Comparison of ENCODE assay signal across 27 mouse cellular contexts in genomic region chr13:24430215-24430614, GRCm38 (mm10).
DNase-seq lines count a peak whose midpoint lies in the region; ATAC-seq lines count a peak whose summit lies in the region.
"Had no signal": no experiment of that assay in that cellular context is flagged by ENCODE, and none has a peak within 500 bp of the region (broad histone marks: within the 10 kb centered on the region; RNA-seq: fewer than 3 reads in every experiment).

No protein-coding gene starts in this region.

- no peak overlapping the region for H3K4me3 ChIP-seq in heart, embryonic 12.5 days
- H3K4me3 ChIP-seq in heart, embryonic 15.5 days: no peak overlapping the region
- no peak overlapping the region for H3K4me3 ChIP-seq in liver, embryonic 12.5 days
- H3K4me3 ChIP-seq in liver, embryonic 11.5 days (ENCODE audit: low read depth, low read length): no peak overlapping the region
- H3K4me3 ChIP-seq: forebrain, embryonic 10.5 days; forebrain, embryonic 13.5 days; hindbrain, embryonic 10.5 days; hindbrain, embryonic 13.5 days; intestine, embryonic 15.5 days had no signal

- 32% methylated on average over 5 of the region's 5 CpGs for WGBS in heart, embryonic 12.5 days
- 31% methylated on average over 5 of the region's 5 CpGs for WGBS in heart, embryonic 15.5 days
- 53% methylated on average over 5 of the region's 5 CpGs for WGBS in liver, embryonic 12.5 days (ENCODE audit: insufficient replicate concordance)
- WGBS in liver, embryonic 11.5 days: 52% methylated on average over 5 of the region's 5 CpGs

- H3K4me2 ChIP-seq in heart, embryonic 12.5 days: no peak overlapping the region
- no peak overlapping the region for H3K4me2 ChIP-seq in heart, embryonic 15.5 days
- H3K4me2 ChIP-seq in liver, embryonic 12.5 days: no peak overlapping the region
- no peak overlapping the region for H3K4me2 ChIP-seq in liver, embryonic 11.5 days
- H3K4me2 ChIP-seq: forebrain, embryonic 13.5 days; heart, embryonic 11.5 days; hindbrain, embryonic 13.5 days; intestine, embryonic 15.5 days had no signal

- H3K36me3 ChIP-seq in heart, embryonic 12.5 days: no peaks in the 10 kb centered on the region
- no peaks in the 10 kb centered on the region for H3K36me3 ChIP-seq in heart, embryonic 15.5 days
- no peaks in the 10 kb centered on the region for H3K36me3 ChIP-seq in liver, embryonic 12.5 days
- no peaks in the 10 kb centered on the region for H3K36me3 ChIP-seq in liver, embryonic 11.5 days (ENCODE audit: control insufficient read depth, insufficient read depth, low read length)
- H3K36me3 ChIP-seq: forebrain, embryonic 10.5 days; G1E; hindbrain, embryonic 10.5 days; hindbrain, embryonic 13.5 days; intestine, embryonic 15.5 days had no signal

- H3K9ac ChIP-seq in heart, embryonic 12.5 days: no peak overlapping the region
- H3K9ac ChIP-seq in heart, embryonic 15.5 days: no peak overlapping the region
- no peak overlapping the region for H3K9ac ChIP-seq in liver, embryonic 12.5 days
- H3K9ac ChIP-seq in liver, embryonic 11.5 days (ENCODE audit: low read depth, low read length): no peak overlapping the region
- H3K9ac ChIP-seq: forebrain, embryonic 13.5 days; hindbrain, embryonic 13.5 days; intestine, embryonic 15.5 days had no signal

- no peaks in the 10 kb centered on the region for H3K9me3 ChIP-seq in heart, embryonic 12.5 days (replicated peaks)
- no peaks in the 10 kb centered on the region for H3K9me3 ChIP-seq in heart, embryonic 15.5 days (replicated peaks)
- H3K9me3 ChIP-seq in liver, embryonic 12.5 days (replicated peaks): no peaks in the 10 kb centered on the region
- no peaks in the 10 kb centered on the region for H3K9me3 ChIP-seq in liver, embryonic 11.5 days (ENCODE audit: control insufficient read depth, low read length)
- H3K9me3 ChIP-seq: forebrain, embryonic 10.5 days; forebrain, embryonic 13.5 days; G1E; hindbrain, embryonic 10.5 days; hindbrain, embryonic 13.5 days; intestine, embryonic 15.5 days had no signal

- no peaks in the 10 kb centered on the region for H3K27me3 ChIP-seq in heart, embryonic 12.5 days (replicated peaks)
- H3K27me3 ChIP-seq in heart, embryonic 15.5 days: no peaks in the 10 kb centered on the region
- no peaks in the 10 kb centered on the region for H3K27me3 ChIP-seq in liver, embryonic 12.5 days (replicated peaks)
- H3K27me3 ChIP-seq in liver, embryonic 11.5 days (replicated peaks; ENCODE audit: control insufficient read depth, insufficient read depth, low read length): no peaks in the 10 kb centered on the region
- H3K27me3 ChIP-seq: CH12.LX; forebrain, embryonic 13.5 days; hindbrain, embryonic 13.5 days; intestine, embryonic 15.5 days; Patski had no signal

- ATAC-seq in heart, embryonic 12.5 days (ENCODE audit: insufficient number of reproducible peaks, low FRiP score): no peak
- ATAC-seq in heart, embryonic 15.5 days (replicated peaks; ENCODE audit: insufficient number of reproducible peaks, insufficient read depth, low FRiP score, low read depth): no peak; the same call in 1 of the 2 replicates
- ATAC-seq in liver, embryonic 12.5 days: no peak; the same call in 1 of the 2 replicates
- ATAC-seq in liver, embryonic 11.5 days (replicated peaks; ENCODE audit: low FRiP score): no peak
- 0 out of 2 replicates have a peak, but pooled peaks have one; percentile 9 for ATAC-seq in megakaryocyte progenitor cell, adult 5-6 weeks (replicated peaks; ENCODE audit: poor library complexity)
- ATAC-seq: forebrain, embryonic 13.5 days; forebrain, embryonic 16.5 days; hindbrain, embryonic 16.5 days; intestine, embryonic 15.5 days; Patski had no signal

- H3K27ac ChIP-seq in heart, embryonic 12.5 days (ENCODE audit: poor library complexity, severe bottlenecking): 0 out of 2 replicates have a peak overlapping the region, but pooled peaks have one; percentile 26
- H3K27ac ChIP-seq in heart, embryonic 15.5 days: peak overlapping the region; percentile 55
- peak overlapping the region; percentile 38; the same call in 1 of the 2 replicates for H3K27ac ChIP-seq in liver, embryonic 12.5 days
- no peak overlapping the region for H3K27ac ChIP-seq in liver, embryonic 11.5 days (ENCODE audit: low read depth, low read length)
- H3K27ac ChIP-seq: forebrain, embryonic 10.5 days; forebrain, embryonic 13.5 days; hindbrain, embryonic 10.5 days; hindbrain, embryonic 13.5 days; intestine, embryonic 15.5 days had no signal

- intact Hi-C loops in heart, postnatal 10 days (cut with DNase I): no loop called here

- no peak for DNase-seq in heart, postnatal 10 days
- no peak for DNase-seq in heart, adult 9 months (ENCODE audit: low spot score in 2 of 2)
- DNase-seq in liver, embryonic 11.5 days (ENCODE audit: low spot score): no peak
- DNase-seq: adrenal gland, postnatal 10 days; adrenal gland, postnatal 36 days; B cell, adult 2 months; cerebellum, adult 18-20 months; cerebellum, adult 9-10 months; cerebellum, postnatal 14 days; gastrocnemius, postnatal 10 days; gastrocnemius, postnatal 36 days; kidney, adult 11 months had no signal

- H3K4me1 ChIP-seq in heart, embryonic 12.5 days (replicated peaks): peaks cover 21% of the 10 kb centered on the region
- peaks cover 23% of the 10 kb centered on the region for H3K4me1 ChIP-seq in heart, embryonic 15.5 days (replicated peaks)
- H3K4me1 ChIP-seq in liver, embryonic 12.5 days: peaks cover 28% of the 10 kb centered on the region
- peaks cover 16% of the 10 kb centered on the region for H3K4me1 ChIP-seq in liver, embryonic 11.5 days (replicated peaks; ENCODE audit: control insufficient read depth, insufficient read depth, low read length)
- H3K4me1 ChIP-seq: forebrain, embryonic 10.5 days; hindbrain, embryonic 10.5 days; hindbrain, embryonic 13.5 days; intestine, embryonic 15.5 days had no signal
